ENCODE assay signal across 9 mouse cellular contexts in genomic region chr5:25528851-25529528, GRCm38 (mm10). TPM values are rescaled to one million over a fixed set of nuclear protein-coding genes. Genes with fewer than 3 reads are reported as not detected.
DNase-seq lines count a peak whose midpoint lies in the region; ATAC-seq lines count a peak whose summit lies in the region.
"Had no signal": no experiment of that assay in that cellular context is flagged by ENCODE, and none has a peak within 500 bp of the region (broad histone marks: within the 10 kb centered on the region; RNA-seq: fewer than 3 reads in every experiment).

No protein-coding gene starts in this region.

- peak overlapping the region; percentile 69 for H3K4me2 ChIP-seq in intestine, embryonic 15.5 days (replicated peaks)
- H3K4me2 ChIP-seq in midbrain, embryonic 16.5 days (ENCODE audit: low read length), result peak overlapping the region; percentile 81

- peak; percentile 48 for ATAC-seq in intestine, embryonic 15.5 days
- ATAC-seq in midbrain, embryonic 16.5 days, result peak; percentile 54

- 8% methylated on average over 22 of the region's 22 CpGs for WGBS in intestine, embryonic 15.5 days
- 10% methylated on average over 22 of the region's 22 CpGs for WGBS in midbrain, embryonic 16.5 days

- H3K9me3 ChIP-seq in intestine, embryonic 15.5 days, result no peaks in the 10 kb centered on the region
- no peaks in the 10 kb centered on the region for H3K9me3 ChIP-seq in midbrain, embryonic 16.5 days (replicated peaks; ENCODE audit: control insufficient read depth, low read length, poor library complexity, severe bottlenecking)

- no peaks in the 10 kb centered on the region for H3K36me3 ChIP-seq in intestine, embryonic 15.5 days
- no peaks in the 10 kb centered on the region for H3K36me3 ChIP-seq in midbrain, embryonic 16.5 days (ENCODE audit: control insufficient read depth, insufficient read depth, low read length)

- peak overlapping the region; percentile 55 for H3K9ac ChIP-seq in intestine, embryonic 15.5 days
- H3K9ac ChIP-seq in midbrain, embryonic 16.5 days (ENCODE audit: low read depth, low read length), result peak overlapping the region; percentile 74

- peak overlapping the region; percentile 71 for H3K4me3 ChIP-seq in intestine, embryonic 15.5 days (replicated peaks)
- peak overlapping the region; percentile 72 for H3K4me3 ChIP-seq in midbrain, embryonic 16.5 days (ENCODE audit: low read depth, low read length)

- DNase-seq in frontal cortex, postnatal 36 days (ENCODE audit: low spot score in 2 of 2), result peak; percentile 4 to 5
- no peak for DNase-seq in frontal cortex, postnatal 14 days (ENCODE audit: low spot score in 2 of 2)
- DNase-seq in 3T3-L1 (ENCODE audit: low read depth, low spot score), result peak; percentile 21
- peak; percentile 28 to 50 for DNase-seq in cerebellum, postnatal 10 days
- DNase-seq in urinary bladder, postnatal 14 days (ENCODE audit: low spot score), result no peak
- no peak for DNase-seq in right cerebral cortex, postnatal 36 days (ENCODE audit: low spot score in 2 of 2)

- peak overlapping the region; percentile 86 for H3K27ac ChIP-seq in intestine, embryonic 15.5 days
- peak overlapping the region; percentile 95 for H3K27ac ChIP-seq in midbrain, embryonic 16.5 days (ENCODE audit: low read length)

- peaks cover 9% of the 10 kb centered on the region for H3K4me1 ChIP-seq in intestine, embryonic 15.5 days (replicated peaks)
- peaks cover 3% of the 10 kb centered on the region; the same call in 1 of the 2 replicates for H3K4me1 ChIP-seq in midbrain, embryonic 16.5 days (ENCODE audit: control insufficient read depth, insufficient read depth, low read length)

- H3K27me3 ChIP-seq in intestine, embryonic 15.5 days (replicated peaks), result no peaks in the 10 kb centered on the region
- H3K27me3 ChIP-seq in midbrain, embryonic 16.5 days (ENCODE audit: control insufficient read depth, insufficient read depth, low read depth, low read length), result no peaks in the 10 kb centered on the region

RNA-seq across cellular contexts. Expression of gene Cct8l1, which starts 13.1 kb away (rescaled TPM):
- 0.11 TPM in 1 of 2 replicates, not detected in the other for polyA plus RNA-seq in intestine, embryonic 15.5 days (2015; fragmentation: Nextera tagmentation; extraction: Ambion mirVana)
- 0.13 TPM in 1 of 2 replicates, not detected in the other for polyA plus RNA-seq in midbrain, embryonic 16.5 days (2015; fragmentation: Nextera tagmentation; extraction: Ambion mirVana)
- polyA plus RNA-seq: large intestine, adult 2 months had no signal

RNA-seq across cellular contexts. Expression of gene Kmt2c, which starts 30.4 kb away (rescaled TPM):
- 11.5 and 11.8 TPM in 2 replicates for polyA plus RNA-seq in intestine, embryonic 15.5 days (2015; fragmentation: Nextera tagmentation; extraction: Ambion mirVana)
- polyA plus RNA-seq in midbrain, embryonic 16.5 days (2015; fragmentation: Nextera tagmentation; extraction: Ambion mirVana), result 15.3 and 19.2 TPM in 2 replicates

Comparison
In these comparisons a context has a peak if more than half of its experiments do, and no peak if none do; other contexts are left out.
1. DNase-seq: peak in frontal cortex, postnatal 36 days (2 of 2), 3T3-L1 (single experiment) and cerebellum, postnatal 10 days (2 of 2); none in frontal cortex, postnatal 14 days (0 of 2), urinary bladder, postnatal 14 days (single experiment) and right cerebral cortex, postnatal 36 days (0 of 2).